Mouse (Mus musculus) hindbrain, embryonic 11.5 days (tissue): ENCODE results near the gene Hand2. TPM values are rescaled to one million over a fixed set of nuclear protein-coding genes. Genes with fewer than 3 reads are reported as not detected.

ENCODE experiments used
- ATAC-seq: fragments of 200-750 bp; cut with Nextera tagmentation; 2 replicates; pipeline ENCODE4 v1.8.0; 2017; ENCODE audit warnings: mild to moderate bottlenecking, moderate TSS enrichment, moderate library complexity; ENCODE audit not compliant: low FRiP score
- DNase-seq: peaks from one replicate; pipeline ENCODE4 v3.0.0-alpha.2; 2015; ENCODE audit warnings: low spot score
- H3K27ac ChIP-seq: fragments of 300-500 bp; sonication (generic); 2 replicates; pipeline ENCODE4 v1.5.1; 2014; ENCODE audit warnings: mild to moderate bottlenecking, low read depth, low read length
- H3K27me3 ChIP-seq: fragments of 300-500 bp; sonication (generic); 2 replicates; pipeline ENCODE4 v1.6.1; 2014; ENCODE audit warnings: mild to moderate bottlenecking, low read length, moderate library complexity, mixed read lengths; ENCODE audit not compliant: control insufficient read depth, insufficient read depth
- H3K36me3 ChIP-seq: fragments of 300-500 bp; sonication (generic); 2 replicates; pipeline ENCODE4 v1.6.1; 2014; ENCODE audit warnings: mild to moderate bottlenecking, low read length, moderate library complexity, mixed read lengths; ENCODE audit not compliant: control insufficient read depth, insufficient read depth
- H3K4me1 ChIP-seq: fragments of 300-500 bp; sonication (generic); replicated peaks from 2 replicates; pipeline ENCODE4 v1.6.1; 2014; ENCODE audit warnings: low read length, mixed read lengths; ENCODE audit not compliant: control insufficient read depth, insufficient read depth
- H3K4me2 ChIP-seq: fragments of 300-500 bp; sonication (generic); replicated peaks from 2 replicates; pipeline ENCODE4 v1.6.1; 2014; ENCODE audit warnings: mild to moderate bottlenecking, low read depth, low read length
- H3K4me3 ChIP-seq: fragments of 300-500 bp; sonication (generic); 2 replicates; pipeline ENCODE4 v1.5.1; 2014; ENCODE audit warnings: low read depth, low read length
- H3K9ac ChIP-seq: fragments of 300-500 bp; sonication (generic); 2 replicates; pipeline ENCODE4 v1.6.1; 2014; ENCODE audit warnings: low read depth, low read length
- H3K9me3 ChIP-seq: fragments of 300-500 bp; sonication (generic); 2 replicates; pipeline ENCODE4 v1.6.1; 2016; ENCODE audit warnings: low read length; ENCODE audit not compliant: control insufficient read depth
- WGBS: fragments of 180-500 bp; shearing (Covaris S2); extraction: QIAGEN DNeasy Blood & Tissue Kit; methylation state at CpG from one replicate; pipeline ENCODE4 v1.1.7; 2014; 5-methylcytosine and 5-hydroxymethylcytosine counted together
- polyA plus RNA-seq: library from polyadenylated mRNA; unstranded; fragments of >200 nt; fragmentation: Nextera tagmentation; extraction: Ambion mirVana; gene quantifications from 2 replicates; pipeline ENCODE4 v1.2.1, GENCODE M21; 2014

Gene Hand2
- polyA plus RNA-seq, 1 experiment from 2014 or later = not detected

DNA sequence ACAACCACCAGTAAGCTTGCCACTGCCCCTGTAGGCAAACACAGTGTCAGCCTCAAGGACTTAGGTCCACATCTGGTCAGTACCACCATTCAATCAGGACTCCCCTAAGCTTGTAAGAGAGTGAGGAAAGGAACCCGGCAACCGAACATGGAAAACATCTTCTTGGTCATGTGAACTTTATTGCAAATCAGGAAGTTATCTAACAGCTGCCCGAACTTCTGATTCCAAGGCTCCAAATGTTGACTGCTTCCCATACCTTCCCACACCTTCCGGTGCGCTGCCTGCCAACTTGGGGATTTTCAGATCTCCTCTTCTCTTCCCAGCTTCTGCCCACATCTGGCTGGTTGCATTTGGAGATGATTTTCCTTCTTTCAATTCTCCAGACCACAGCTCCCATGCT, 26.4 kb downstream of the Hand2 start:
- peak; percentile 38 for DNase-seq
- Histone ChIP-seq H3K36me3 (no peaks in the 10 kb centered on the region), H3K4me1 (no peaks in the 10 kb centered on the region), H3K27me3 (peaks cover 95% of the 10 kb centered on the region), H3K4me2 (no peak overlapping the region), H3K4me3 (no peak overlapping the region), H3K9me3 (no peaks in the 10 kb centered on the region), H3K9ac (no peak overlapping the region), H3K27ac (no peak overlapping the region)
- ATAC-seq = no peak
- 6% methylated on average over 5 of the region's 5 CpGs for WGBS

DNA sequence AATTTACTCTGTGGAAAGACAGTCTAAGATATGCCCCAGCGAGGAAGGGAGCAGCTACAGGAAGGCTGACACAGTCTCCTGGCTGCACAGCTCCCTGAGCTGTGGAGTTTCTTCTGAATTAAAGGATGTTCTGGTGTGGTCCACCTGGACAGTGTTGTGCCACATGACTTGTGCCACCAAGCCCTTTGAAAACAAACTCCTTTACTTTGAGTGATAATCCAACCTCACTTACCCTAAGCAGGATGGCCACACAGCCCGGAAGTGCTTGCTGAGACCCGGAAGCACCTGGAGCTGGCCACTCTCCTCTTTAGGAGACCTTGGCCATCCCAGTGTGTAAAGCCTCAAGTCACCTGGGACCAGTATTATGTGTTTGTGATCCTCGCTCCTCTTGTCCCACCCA, 27.5 kb downstream of the Hand2 start:
- Histone ChIP-seq H3K4me1 (no peaks in the 10 kb centered on the region), H3K4me2 (no peak overlapping the region), H3K4me3 (no peak overlapping the region), H3K27me3 (peaks cover 95% of the 10 kb centered on the region), H3K9ac (no peak overlapping the region), H3K36me3 (no peaks in the 10 kb centered on the region), H3K9me3 (no peaks in the 10 kb centered on the region), H3K27ac (no peak overlapping the region)
- ATAC-seq (no peak), DNase-seq (peak; percentile 30)
- WGBS = 8% methylated on average over 4 of the region's 4 CpGs

DNA sequence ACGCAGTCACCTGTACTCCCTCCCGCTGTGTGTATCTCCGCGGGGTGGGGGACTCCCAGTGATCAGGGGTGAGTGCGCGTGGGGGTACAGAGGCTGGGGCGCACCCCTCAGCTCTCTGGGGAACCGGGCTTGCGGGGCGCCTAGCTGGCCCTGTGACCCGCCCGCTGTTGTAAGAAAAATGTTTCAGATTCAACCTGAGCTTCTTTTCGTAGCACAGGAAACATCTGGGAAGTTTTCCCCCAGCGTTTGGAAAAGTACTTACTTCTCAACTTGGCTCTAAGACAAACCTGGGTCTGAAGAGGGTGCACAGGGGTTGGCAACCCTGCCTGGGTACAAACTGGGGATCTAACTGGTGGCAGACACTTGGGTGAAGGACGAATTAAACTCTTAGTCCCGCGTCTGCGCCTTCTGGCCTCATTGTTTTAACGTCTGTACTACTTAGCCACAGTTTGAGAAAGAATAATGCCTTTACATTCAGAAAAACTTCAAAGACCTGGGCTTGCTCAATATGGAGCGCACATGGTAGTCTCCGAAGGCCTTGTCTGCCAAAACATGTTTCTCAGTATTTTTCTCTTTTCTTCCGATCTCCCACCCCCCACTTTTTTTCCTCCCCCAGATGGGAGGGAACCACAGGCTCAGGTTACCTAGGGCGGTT, 28.2 kb downstream of the Hand2 start:
- peak; percentile 43 for DNase-seq
- peaks cover 94% of the 10 kb centered on the region for H3K27me3 ChIP-seq

DNA sequence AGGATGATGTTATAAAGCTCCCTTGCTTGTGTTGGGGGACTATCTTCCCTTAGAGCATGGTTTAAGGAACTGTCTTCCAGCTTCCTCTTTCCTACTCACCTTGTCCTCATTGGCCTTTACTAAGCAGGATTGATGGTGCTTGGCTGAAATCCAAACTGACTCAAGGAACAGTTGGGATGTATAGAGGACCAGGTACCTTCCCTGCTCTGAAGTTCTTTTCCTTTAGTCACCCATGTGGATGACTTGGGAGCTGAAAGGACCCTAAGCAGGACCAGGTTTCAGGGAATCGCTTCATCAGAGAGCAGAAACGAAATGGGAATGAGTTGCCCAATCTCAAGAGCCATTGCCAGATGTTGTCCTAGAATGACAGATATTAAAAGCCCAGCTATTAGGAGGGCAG, 31.1 kb downstream of the Hand2 start:
- no peak overlapping the region for H3K27ac ChIP-seq
- H3K4me3 ChIP-seq = no peak overlapping the region
- DNase-seq = no peak
- no peak overlapping the region for H3K4me2 ChIP-seq
- 22% methylated on average over 2 of the region's 2 CpGs for WGBS
- no peaks in the 10 kb centered on the region for H3K9me3 ChIP-seq
- H3K4me1 ChIP-seq = no peaks in the 10 kb centered on the region
- no peak for ATAC-seq
- no peaks in the 10 kb centered on the region for H3K36me3 ChIP-seq
- H3K9ac ChIP-seq = no peak overlapping the region
- H3K27me3 ChIP-seq = peaks cover 69% of the 10 kb centered on the region

More for the DNA sequence above, 28.2 kb downstream of the Hand2 start:
- H3K9me3 ChIP-seq = no peaks in the 10 kb centered on the region
- H3K4me1 ChIP-seq = no peaks in the 10 kb centered on the region
- no peak overlapping the region for H3K4me3 ChIP-seq
- no peak overlapping the region for H3K9ac ChIP-seq
- no peak overlapping the region for H3K4me2 ChIP-seq
- no peak for ATAC-seq
- no peak overlapping the region for H3K27ac ChIP-seq
- 1% methylated on average over 23 of the region's 23 CpGs for WGBS
- H3K36me3 ChIP-seq = no peaks in the 10 kb centered on the region

DNA sequence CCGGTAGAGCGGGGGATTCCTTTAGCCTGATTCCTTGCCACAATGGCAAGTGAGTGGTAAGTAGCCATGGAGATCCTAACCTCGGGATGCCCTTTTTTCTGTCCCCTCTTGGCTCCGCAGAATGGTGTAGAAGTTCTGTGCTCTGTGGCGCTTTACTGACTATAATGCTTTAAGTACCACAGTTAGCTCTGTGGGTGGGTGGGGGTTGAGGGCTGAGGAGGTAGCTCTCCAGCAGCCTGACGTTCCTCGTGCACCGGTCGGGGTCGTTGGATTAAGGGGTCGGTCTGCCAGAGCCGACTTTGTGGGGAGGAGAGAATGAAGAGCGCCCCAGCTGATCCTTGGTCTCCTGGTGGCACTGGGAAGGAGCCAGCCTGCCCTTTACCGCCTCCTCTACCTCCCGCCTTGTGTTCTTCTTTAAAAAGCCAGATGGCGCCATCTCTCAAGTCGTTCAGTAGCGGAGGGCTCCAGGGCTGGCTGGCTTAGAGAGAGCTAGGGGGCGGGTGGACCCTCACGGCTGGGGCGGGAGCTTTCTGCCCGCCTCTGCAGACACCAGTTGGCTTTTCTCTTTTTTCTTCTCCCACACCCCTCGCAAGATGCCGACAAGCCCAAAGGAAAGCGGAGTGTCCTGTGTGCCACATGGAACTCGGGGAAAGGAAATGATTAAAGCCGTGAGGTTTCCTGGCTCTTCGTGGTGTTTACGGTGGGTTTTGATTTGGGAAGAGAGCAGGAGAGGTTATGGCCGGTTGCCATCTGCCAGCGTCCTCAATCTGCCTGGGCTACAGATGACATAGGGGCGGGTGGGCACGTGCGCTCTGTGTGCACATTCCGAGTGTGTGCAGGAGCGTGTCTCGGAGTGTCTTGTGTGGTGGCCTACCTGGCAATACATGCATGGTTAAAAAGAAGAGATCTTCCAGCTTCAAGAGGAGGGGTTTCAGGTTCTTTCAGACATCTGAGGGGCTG, 32.8 kb downstream of the Hand2 start:
- peak overlapping the region; percentile 31; the same call in 1 of the 2 replicates for H3K9ac ChIP-seq
- DNase-seq (peak; percentile 81), ATAC-seq (peak; percentile 93)
- H3K27me3 ChIP-seq = peaks cover 52% of the 10 kb centered on the region
- peak overlapping the region; percentile 35 for H3K4me3 ChIP-seq
- H3K27ac ChIP-seq = no peak overlapping the region
- H3K9me3 ChIP-seq = no peaks in the 10 kb centered on the region
- under 1% methylated on average over 37 of the region's 37 CpGs for WGBS
- H3K4me1 ChIP-seq = no peaks in the 10 kb centered on the region
- no peaks in the 10 kb centered on the region for H3K36me3 ChIP-seq
- peak overlapping the region; percentile 74 for H3K4me2 ChIP-seq

DNA sequence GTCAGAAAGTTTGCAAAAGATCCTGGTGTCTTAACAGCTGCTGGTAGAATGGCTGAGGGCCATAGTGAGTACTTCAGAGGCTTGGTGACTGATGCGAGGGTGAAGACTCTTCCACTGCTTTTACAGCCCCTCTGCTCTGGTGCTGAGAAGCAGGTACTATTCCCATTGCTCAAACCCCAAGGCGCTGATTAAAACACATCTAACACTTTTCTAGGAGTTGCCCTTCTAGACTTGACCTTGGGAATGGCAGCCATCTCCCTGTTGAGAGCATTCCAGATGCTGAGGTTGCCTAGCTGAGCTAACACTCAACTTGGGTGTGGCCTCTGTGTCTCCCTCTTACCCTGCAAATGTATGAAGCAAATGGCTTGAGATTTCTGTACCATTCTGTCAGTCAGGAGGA, 34.1 kb downstream of the Hand2 start:
- no peaks in the 10 kb centered on the region for H3K4me1 ChIP-seq
- H3K27ac ChIP-seq = no peak overlapping the region
- peaks cover 39% of the 10 kb centered on the region for H3K27me3 ChIP-seq
- ATAC-seq (no peak), DNase-seq (no peak)
- H3K9me3 ChIP-seq = no peaks in the 10 kb centered on the region
- no peak overlapping the region for H3K4me3 ChIP-seq
- H3K36me3 ChIP-seq = no peaks in the 10 kb centered on the region
- H3K9ac ChIP-seq = no peak overlapping the region
- 76% methylated on average over 2 of the region's 2 CpGs for WGBS
- H3K4me2 ChIP-seq = no peak overlapping the region

DNA sequence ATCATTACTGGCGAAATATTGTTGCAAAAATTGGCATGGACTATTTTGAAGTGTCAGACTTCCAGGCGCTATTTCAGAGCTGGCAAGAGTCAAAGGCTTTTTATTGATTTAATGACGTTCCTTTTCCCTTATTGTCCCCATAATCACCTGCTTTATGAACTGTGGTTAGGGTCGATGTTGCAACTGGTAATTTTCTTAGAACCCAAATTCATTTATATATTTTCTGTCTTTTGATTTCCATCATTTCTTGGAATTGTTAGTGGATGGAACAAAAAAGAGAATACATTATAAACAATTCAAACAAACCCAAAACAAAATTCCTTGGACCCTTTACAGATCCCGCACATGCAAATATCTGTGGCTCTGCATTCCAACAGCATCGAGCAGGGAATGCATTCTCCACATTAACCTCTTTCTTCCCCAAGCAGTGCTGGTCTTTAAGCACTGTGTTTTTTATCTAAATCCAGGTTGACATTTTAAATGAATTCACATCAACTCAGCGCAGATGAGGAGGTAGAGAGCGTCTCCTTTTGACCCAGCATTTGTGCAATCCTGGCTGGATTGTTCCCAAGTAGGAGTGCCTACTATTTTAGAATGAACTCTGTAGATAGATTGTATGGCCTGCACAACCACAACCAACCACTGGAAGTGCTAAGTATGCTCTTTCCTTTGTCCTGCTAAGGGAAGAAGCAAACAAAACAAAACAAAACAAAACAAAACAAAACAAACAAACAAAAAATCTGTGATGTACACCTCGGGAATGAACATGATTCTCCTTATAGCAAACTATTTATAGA, 35.9 kb downstream of the Hand2 start:
- no peak overlapping the region for H3K27ac ChIP-seq
- H3K4me3 ChIP-seq = no peak overlapping the region
- no peak overlapping the region for H3K9ac ChIP-seq
- no peak overlapping the region for H3K4me2 ChIP-seq
- ATAC-seq (no peak), DNase-seq (no peak)
- H3K36me3 ChIP-seq = no peaks in the 10 kb centered on the region
- H3K4me1 ChIP-seq = no peaks in the 10 kb centered on the region
- 74% methylated on average over 9 of the region's 9 CpGs for WGBS
- peaks cover 25% of the 10 kb centered on the region for H3K27me3 ChIP-seq
- no peaks in the 10 kb centered on the region for H3K9me3 ChIP-seq

DNA sequence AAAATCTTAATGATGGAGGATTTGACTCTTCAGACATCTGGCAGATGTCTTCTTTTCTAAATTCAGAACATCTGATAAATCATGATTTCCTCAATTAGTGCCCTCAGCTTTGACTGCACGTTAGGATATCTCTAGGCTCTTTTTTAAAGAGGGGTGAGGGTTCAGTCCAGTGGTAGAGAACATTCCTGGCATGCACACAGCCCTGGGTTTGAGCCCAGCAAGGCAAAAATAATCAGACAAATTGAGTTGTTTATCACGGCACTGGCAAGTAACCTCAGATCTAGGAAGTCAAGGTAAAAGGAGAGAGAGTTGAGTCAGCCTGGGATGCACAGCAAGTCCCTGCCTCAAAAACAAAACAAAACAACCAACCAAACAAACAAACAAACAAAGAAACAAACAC, 39.7 kb downstream of the Hand2 start:
- Histone ChIP-seq H3K4me3 (no peak overlapping the region), H3K4me1 (no peaks in the 10 kb centered on the region), H3K27me3 (no peaks in the 10 kb centered on the region; the same call in 1 of the 2 replicates), H3K27ac (no peak overlapping the region), H3K4me2 (no peak overlapping the region), H3K9me3 (no peaks in the 10 kb centered on the region), H3K36me3 (no peaks in the 10 kb centered on the region), H3K9ac (no peak overlapping the region)
- ATAC-seq = no peak
- no peak for DNase-seq
- 72% methylated on average over 2 of the region's 2 CpGs for WGBS
